Mouse (Mus musculus) stomach, postnatal 0 days (tissue): ENCODE data around the gene Taz. TPM values are rescaled to one million over a fixed set of nuclear protein-coding genes. Genes with fewer than 3 reads are reported as not detected.

Experiments used
- ATAC-seq: fragments of 200-750 bp; cut with Nextera tagmentation; 2 replicates; pipeline ENCODE4 v1.8.0; 2017; ENCODE audit not compliant: low FRiP score, low TSS enrichment
- DNase-seq: peaks from one replicate; pipeline ENCODE4 v3.0.0-alpha.2; 2016; ENCODE audit warnings: low spot score
- H3K27ac ChIP-seq: fragments of 300-500 bp; sonication (generic); replicated peaks from 2 replicates; pipeline ENCODE4 v1.5.1; 2014; ENCODE audit warnings: mild to moderate bottlenecking, control low read depth
- H3K27me3 ChIP-seq: fragments of 300-500 bp; sonication (generic); 2 replicates; pipeline ENCODE4 v1.6.1; 2014; ENCODE audit warnings: low read length; ENCODE audit not compliant: control insufficient read depth, insufficient read depth
- H3K36me3 ChIP-seq: fragments of 300-500 bp; sonication (generic); 2 replicates; pipeline ENCODE4 v1.6.1; 2014; ENCODE audit warnings: low read length, mixed read lengths; ENCODE audit not compliant: control insufficient read depth, insufficient read depth
- H3K4me1 ChIP-seq: fragments of 300-500 bp; sonication (generic); replicated peaks from 2 replicates; pipeline ENCODE4 v1.6.1; 2014; ENCODE audit warnings: antibody characterized with exemption; ENCODE audit not compliant: control insufficient read depth, insufficient read depth
- H3K4me2 ChIP-seq: fragments of 300-500 bp; sonication (generic); replicated peaks from 2 replicates; pipeline ENCODE4 v1.6.1; 2014; ENCODE audit warnings: low read depth, mild to moderate bottlenecking, control low read depth, moderate library complexity
- H3K4me3 ChIP-seq: fragments of 300-500 bp; sonication (generic); 2 replicates; pipeline ENCODE4 v1.5.1; 2014; ENCODE audit warnings: low read depth, low read length, control low read depth
- H3K9ac ChIP-seq: fragments of 300-500 bp; sonication (generic); 2 replicates; pipeline ENCODE4 v1.6.1; 2014; ENCODE audit warnings: mild to moderate bottlenecking, low read length, control low read depth, mixed read lengths
- H3K9me3 ChIP-seq: fragments of 300-500 bp; sonication (generic); 2 replicates; pipeline ENCODE4 v1.6.1; 2016; ENCODE audit warnings: low read length; ENCODE audit not compliant: control insufficient read depth
- CTCF ChIP-seq: IDR thresholded peaks from 2 replicates; pipeline ENCODE4 v1.5.1; 2016; ENCODE audit warnings: antibody characterized with exemption, low read depth, mild to moderate bottlenecking, moderate library complexity
- EP300 ChIP-seq: optimal IDR thresholded peaks from 2 replicates; pipeline ENCODE3; 2016; ENCODE audit warnings: antibody characterized with exemption
- WGBS: fragments of 180-500 bp; shearing (Covaris S2); extraction: QIAGEN DNeasy Blood & Tissue Kit; methylation state at CpG from one replicate; pipeline ENCODE4 v1.1.7; 2014; 5-methylcytosine and 5-hydroxymethylcytosine counted together
- polyA plus RNA-seq: library from polyadenylated mRNA; unstranded; fragments of >200 nt; fragmentation: Nextera tagmentation; extraction: Ambion mirVana; gene quantifications from 2 replicates; pipeline ENCODE4 v1.2.1, GENCODE M21; 2015

The Taz gene
- polyA plus RNA-seq, 1 experiment from 2014 or later: 59.5 TPM

- DNase-seq (no peak), ATAC-seq (peak; percentile 45)
- Histone ChIP-seq H3K27ac (peak overlapping the region; percentile 89), H3K27me3 (no peaks in the 10 kb centered on the region), H3K9ac (peak overlapping the region; percentile 75), H3K36me3 (no peaks in the 10 kb centered on the region), H3K9me3 (no peaks in the 10 kb centered on the region), H3K4me2 (peak overlapping the region; percentile 60), H3K4me3 (peak overlapping the region; percentile 52), H3K4me1 (no peaks in the 10 kb centered on the region)
- WGBS: 35% methylated on average over 5 of the region's 5 CpGs
- TF ChIP-seq EP300 (no peak), CTCF (no peak)
Measured at GRCm38 (mm10) chrX:74283092-74283437, 1.4 kb downstream of the Taz start.

GRCm38 (mm10) chrX:74293431-74293830 is 11.7 kb downstream of the Taz start:
- no peaks in the 10 kb centered on the region for H3K4me1 ChIP-seq
- no peak for ATAC-seq
- TF ChIP-seq CTCF (no peak), EP300 (no peak)
- H3K36me3 ChIP-seq: no peaks in the 10 kb centered on the region
- no peak overlapping the region for H3K4me3 ChIP-seq
- no peak overlapping the region for H3K9ac ChIP-seq
- 65% methylated on average over 4 of the region's 4 CpGs for WGBS
- H3K27ac ChIP-seq: no peak overlapping the region
- H3K9me3 ChIP-seq: no peaks in the 10 kb centered on the region
- DNase-seq: no peak
- H3K27me3 ChIP-seq: no peaks in the 10 kb centered on the region
- no peak overlapping the region for H3K4me2 ChIP-seq

- Histone ChIP-seq H3K36me3 (no peaks in the 10 kb centered on the region), H3K4me1 (no peaks in the 10 kb centered on the region), H3K9ac (peak within 1 kb of the TSS; percentile 77), H3K9me3 (no peaks in the 10 kb centered on the region), H3K27ac (peak within 1 kb of the TSS; percentile 73), H3K4me3 (peak within 1 kb of the TSS; percentile 56), H3K27me3 (no peaks in the 10 kb centered on the region), H3K4me2 (peak within 1 kb of the TSS; percentile 55)
- peak; percentile 94 for DNase-seq
- WGBS: 11% methylated on average over 28 of the region's 37 CpGs
- TF ChIP-seq EP300 (no peak), CTCF (no peak)
- peak; percentile 98 for ATAC-seq
Measured at GRCm38 (mm10) chrX:74296538-74297448, 15.1 kb downstream of the Taz start, which contains the start of gene Atp6ap1. TSS of gene Atp6ap1 (plus strand) at chrX:74297097.

- H3K4me1 ChIP-seq: no peaks in the 10 kb centered on the region
- TF ChIP-seq EP300: no peak
- no peak for TF ChIP-seq CTCF
- no peaks in the 10 kb centered on the region for H3K9me3 ChIP-seq
- H3K4me2 ChIP-seq: no peak overlapping the region
- H3K4me3 ChIP-seq: no peak overlapping the region
- H3K9ac ChIP-seq: no peak overlapping the region
- ATAC-seq (no peak), DNase-seq (no peak)
- 68% methylated on average over 1 of the region's 1 CpGs for WGBS
- no peaks in the 10 kb centered on the region for H3K36me3 ChIP-seq
- H3K27me3 ChIP-seq: no peaks in the 10 kb centered on the region
- H3K27ac ChIP-seq: no peak overlapping the region
Measured at GRCm38 (mm10) chrX:74298348-74298747, 16.6 kb downstream of the Taz start.

- H3K4me3 ChIP-seq: no peak overlapping the region
- H3K36me3 ChIP-seq: no peaks in the 10 kb centered on the region
- ATAC-seq: no peak
- no peak overlapping the region for H3K9ac ChIP-seq
- DNase-seq: no peak
- H3K9me3 ChIP-seq: no peaks in the 10 kb centered on the region
- no peak for TF ChIP-seq EP300
- no peak for TF ChIP-seq CTCF
- H3K4me1 ChIP-seq: no peaks in the 10 kb centered on the region
- no peak overlapping the region for H3K4me2 ChIP-seq
- 73% methylated on average over 3 of the region's 3 CpGs for WGBS
- H3K27me3 ChIP-seq: no peaks in the 10 kb centered on the region
- no peak overlapping the region for H3K27ac ChIP-seq
Measured at GRCm38 (mm10) chrX:74299721-74300120, 18.0 kb downstream of the Taz start.
